Mouse (Mus musculus) gonadal fat pad, adult 2 months (tissue): ENCODE measurements around the gene Mief2. TPM values are rescaled to one million over a fixed set of nuclear protein-coding genes. Genes with fewer than 3 reads are reported as not detected.

Source experiments
- DNase-seq: peaks from one replicate; pipeline ENCODE4 v3.0.0-alpha.2; 2012; ENCODE audit warnings: low read depth
- polyA plus RNA-seq: library from polyadenylated mRNA; depleted of rRNA; stranded (reverse); fragments of >200 nt; gene quantifications from 2 replicates; pipeline ENCODE4 v1.2.3, GENCODE M21; 2012

The Mief2 gene
- polyA plus RNA-seq, 1 experiment = 14.3 TPM

- no peak for DNase-seq
Measured at GRCm38 (mm10) chr11:60719263-60719662, 8.9 kb upstream of the Mief2 start.

- DNase-seq = no peak
Measured at GRCm38 (mm10) chr11:60726601-60727391, 1.4 kb upstream of the Mief2 start, which contains the start of gene Flii. Flii (minus strand) TSS chr11:60727263.

GRCm38 (mm10) chr11:60727392-60728140 lies 632 bp upstream of the Mief2 start:
- DNase-seq = no peak

GRCm38 (mm10) chr11:60729217-60729641 lies 1.0 kb downstream of the Mief2 start:
- DNase-seq = no peak

- no peak for DNase-seq
Measured at GRCm38 (mm10) chr11:60730169-60730568, 2.0 kb downstream of the Mief2 start.

- no peak for DNase-seq
Measured at GRCm38 (mm10) chr11:60731251-60731650, 3.1 kb downstream of the Mief2 start.

GRCm38 (mm10) chr11:60734206-60734605 lies 6.0 kb downstream of the Mief2 start:
- DNase-seq = no peak

GRCm38 (mm10) chr11:60735191-60735590 lies 7.0 kb downstream of the Mief2 start:
- DNase-seq = no peak

- DNase-seq = no peak
Measured at GRCm38 (mm10) chr11:60736491-60736890, 8.3 kb downstream of the Mief2 start.

GRCm38 (mm10) chr11:60737450-60737849 lies 9.3 kb downstream of the Mief2 start:
- no peak for DNase-seq

- no peak for DNase-seq
Measured at GRCm38 (mm10) chr11:60740321-60740720, 12.1 kb downstream of the Mief2 start.

- no peak for DNase-seq
Measured at GRCm38 (mm10) chr11:60755570-60755969, 27.4 kb downstream of the Mief2 start.

- DNase-seq = no peak
Measured at GRCm38 (mm10) chr11:60761681-60762080, 33.5 kb downstream of the Mief2 start.

GRCm38 (mm10) chr11:60766969-60767368 lies 38.8 kb downstream of the Mief2 start:
- DNase-seq = no peak

- no peak for DNase-seq
Measured at GRCm38 (mm10) chr11:60769322-60769721, 41.1 kb downstream of the Mief2 start.

- no peak for DNase-seq
Measured at GRCm38 (mm10) chr11:60770776-60771175, 42.6 kb downstream of the Mief2 start.

- no peak for DNase-seq
Measured at GRCm38 (mm10) chr11:60772161-60772560, 44.0 kb downstream of the Mief2 start.

GRCm38 (mm10) chr11:60774158-60774689 lies 46.0 kb downstream of the Mief2 start:
- DNase-seq = no peak

GRCm38 (mm10) chr11:60774841-60775240 lies 46.6 kb downstream of the Mief2 start:
- DNase-seq = no peak

GRCm38 (mm10) chr11:60775578-60775977 lies 47.4 kb downstream of the Mief2 start:
- DNase-seq = no peak

GRCm38 (mm10) chr11:60776107-60776828 lies 48.1 kb downstream of the Mief2 start:
- no peak for DNase-seq
